Mouse (Mus musculus): Measurements from ENCODE around the gene Dusp15. TPM values are rescaled to one million over a fixed set of nuclear protein-coding genes. Genes with fewer than 3 reads are reported as not detected.

The Dusp15 gene
- polyA plus RNA-seq, 1 experiment from 2014 or later = 0.60 TPM

DNA sequence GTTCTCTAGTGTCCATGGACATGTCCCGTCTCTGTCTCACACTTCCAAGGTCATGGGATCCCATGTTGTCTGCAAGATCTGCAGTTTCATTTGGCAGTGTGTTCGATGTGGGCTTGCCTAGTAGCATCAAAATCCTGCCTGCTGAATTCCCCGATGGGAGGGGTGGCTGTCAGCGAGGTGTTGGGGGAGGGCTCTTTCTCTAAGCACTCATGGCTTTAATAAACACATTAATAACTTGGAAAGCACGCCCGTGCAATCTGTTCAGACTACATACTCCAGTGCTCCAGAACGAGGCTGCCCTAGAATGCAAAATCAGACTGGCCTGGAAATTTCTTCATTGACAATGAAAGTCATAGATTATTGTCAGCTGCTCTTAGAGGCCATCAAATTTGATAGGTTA lies 4.4 kb downstream of the Dusp15 start:
- H3K9me3 ChIP-seq (replicated peaks) = no peaks in the 10 kb centered on the region
- 72% methylated on average over 7 of the region's 7 CpGs for WGBS
- H3K27me3 ChIP-seq (ENCODE audit: low read depth, poor library complexity, severe bottlenecking) = peaks cover 100% of the 10 kb centered on the region
- no peak for DNase-seq (ENCODE audit: low spot score)
- no peak overlapping the region for H3K4me3 ChIP-seq
- H3K4me1 ChIP-seq = peaks cover 39% of the 10 kb centered on the region
- H3K27ac ChIP-seq (replicated peaks) = no peak overlapping the region
- no peaks in the 10 kb centered on the region for H3K36me3 ChIP-seq

DNA sequence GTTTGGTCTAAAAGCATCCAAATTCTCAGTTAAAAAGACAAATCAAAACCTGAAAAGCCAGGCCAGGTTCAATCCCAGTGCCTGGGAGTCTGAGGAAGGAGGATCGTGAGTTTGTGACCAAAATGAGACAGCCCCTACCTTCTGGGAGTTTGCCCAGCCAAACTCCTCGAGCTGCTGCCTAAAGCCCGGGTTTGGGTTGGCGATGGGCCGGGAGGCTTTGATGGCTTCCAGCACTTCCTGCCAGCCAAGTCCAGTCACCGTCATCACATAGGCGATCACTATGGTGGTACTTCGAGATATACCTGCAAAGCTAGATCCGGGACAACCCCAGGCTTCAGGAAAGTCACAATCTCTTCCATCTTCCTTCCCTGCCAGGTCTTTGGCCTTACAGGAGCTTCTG lies 7.5 kb downstream of the Dusp15 start:
- H3K4me1 ChIP-seq = peaks cover 20% of the 10 kb centered on the region
- H3K27ac ChIP-seq (replicated peaks) = no peak overlapping the region
- H3K36me3 ChIP-seq = no peaks in the 10 kb centered on the region
- DNase-seq (ENCODE audit: low spot score) = no peak
- WGBS = 53% methylated on average over 9 of the region's 9 CpGs
- H3K27me3 ChIP-seq (ENCODE audit: low read depth, poor library complexity, severe bottlenecking) = peaks cover 100% of the 10 kb centered on the region
- H3K9me3 ChIP-seq (replicated peaks) = no peaks in the 10 kb centered on the region
- no peak overlapping the region for H3K4me3 ChIP-seq

DNA sequence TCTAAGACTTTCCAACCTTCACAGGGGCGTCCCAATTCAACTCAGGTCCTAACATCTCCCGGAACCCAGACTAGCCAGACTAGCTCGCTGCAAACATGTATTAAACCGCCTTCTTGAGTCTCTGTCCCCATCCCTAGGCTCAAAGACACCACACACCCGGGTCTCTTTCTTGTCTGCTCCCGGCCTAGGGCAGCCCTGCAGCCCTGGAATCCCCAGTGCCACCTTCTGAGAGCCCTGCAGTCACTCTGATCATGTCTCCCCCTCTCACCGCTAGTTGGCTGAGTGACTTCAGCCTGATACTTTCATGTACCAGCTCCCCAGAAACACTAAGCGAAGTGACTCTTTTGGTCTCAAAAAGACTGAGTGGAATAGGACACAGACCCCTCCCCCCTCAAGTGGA lies 7.9 kb downstream of the Dusp15 start:
- WGBS = 4% methylated on average over 8 of the region's 8 CpGs
- DNase-seq (ENCODE audit: low spot score) = no peak

DNA sequence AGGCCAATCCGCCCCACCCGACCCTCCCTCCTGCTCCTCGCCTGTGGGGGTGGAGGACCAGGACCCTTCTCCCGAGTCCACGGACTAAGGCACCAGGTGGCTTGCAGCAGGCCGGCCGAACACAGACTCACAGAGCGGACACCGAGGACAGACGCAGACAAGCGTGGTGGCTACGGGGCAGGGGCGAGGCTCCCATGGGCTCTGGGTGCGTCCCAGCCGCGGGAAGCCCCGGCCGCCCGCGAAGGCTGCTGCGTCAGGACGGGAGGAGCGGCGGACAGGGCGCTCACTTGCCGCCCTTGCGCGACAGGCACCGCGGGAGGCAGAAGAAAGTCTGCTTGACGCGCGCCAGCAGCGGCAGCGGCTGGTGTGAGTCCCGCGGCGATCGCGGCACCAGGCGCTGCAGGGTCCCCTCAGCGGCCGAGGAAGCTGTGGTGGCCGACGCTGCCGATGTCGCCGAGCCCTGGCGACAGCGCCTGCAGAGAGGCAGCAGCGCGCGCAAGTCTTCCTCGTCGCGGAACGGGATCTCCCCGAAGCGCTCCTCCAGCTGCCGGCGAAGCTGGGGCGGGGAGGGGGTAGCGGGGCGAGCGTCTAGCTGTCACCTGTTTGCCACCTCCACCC lies 8.5 kb downstream of the Dusp15 start:
- peaks cover 100% of the 10 kb centered on the region for H3K27me3 ChIP-seq (ENCODE audit: low read depth, poor library complexity, severe bottlenecking)
- peaks cover 20% of the 10 kb centered on the region for H3K4me1 ChIP-seq
- H3K4me3 ChIP-seq = peak overlapping the region; percentile 65
- H3K27ac ChIP-seq (replicated peaks) = no peak overlapping the region; the same call in 1 of the 2 replicates
- no peaks in the 10 kb centered on the region for H3K36me3 ChIP-seq
- H3K9me3 ChIP-seq (replicated peaks) = no peaks in the 10 kb centered on the region
- peak; percentile 51 for DNase-seq (ENCODE audit: low spot score)
- 1% methylated on average over 65 of the region's 65 CpGs for WGBS

More for the DNA sequence above, 7.9 kb downstream of the Dusp15 start:
- H3K27ac ChIP-seq (replicated peaks) = no peak overlapping the region
- no peaks in the 10 kb centered on the region for H3K9me3 ChIP-seq (replicated peaks)
- peaks cover 20% of the 10 kb centered on the region for H3K4me1 ChIP-seq
- peak overlapping the region; percentile 65 for H3K4me3 ChIP-seq
- H3K27me3 ChIP-seq (ENCODE audit: low read depth, poor library complexity, severe bottlenecking) = peaks cover 100% of the 10 kb centered on the region
- H3K36me3 ChIP-seq = no peaks in the 10 kb centered on the region

DNA sequence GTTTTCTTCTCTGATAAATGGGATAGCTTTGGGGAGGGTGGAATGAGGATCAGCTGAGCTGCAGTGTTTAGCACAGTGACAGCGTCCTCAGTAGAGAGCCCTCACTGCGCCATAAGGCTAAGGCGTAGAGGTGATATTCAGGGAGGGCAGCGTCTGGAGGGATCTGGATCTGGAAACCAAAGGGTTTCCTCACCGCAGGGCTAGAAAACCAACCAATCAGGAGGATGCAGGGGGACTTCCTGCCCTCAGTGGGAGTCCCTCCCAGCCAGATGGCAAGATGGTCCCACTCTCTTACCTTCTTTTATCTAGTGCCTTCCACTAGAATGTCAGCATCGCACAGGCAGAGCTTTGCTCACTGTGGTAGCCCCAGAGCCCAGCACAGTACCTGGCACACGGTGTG lies 9.7 kb downstream of the Dusp15 start:
- no peaks in the 10 kb centered on the region for H3K9me3 ChIP-seq (replicated peaks)
- H3K4me1 ChIP-seq = peaks cover 20% of the 10 kb centered on the region
- no peaks in the 10 kb centered on the region for H3K36me3 ChIP-seq
- WGBS = 37% methylated on average over 7 of the region's 7 CpGs
- peaks cover 87% of the 10 kb centered on the region for H3K27me3 ChIP-seq (ENCODE audit: low read depth, poor library complexity, severe bottlenecking)
- no peak for DNase-seq (ENCODE audit: low spot score)
- no peak overlapping the region for H3K27ac ChIP-seq (replicated peaks)
- H3K4me3 ChIP-seq = no peak overlapping the region

DNA sequence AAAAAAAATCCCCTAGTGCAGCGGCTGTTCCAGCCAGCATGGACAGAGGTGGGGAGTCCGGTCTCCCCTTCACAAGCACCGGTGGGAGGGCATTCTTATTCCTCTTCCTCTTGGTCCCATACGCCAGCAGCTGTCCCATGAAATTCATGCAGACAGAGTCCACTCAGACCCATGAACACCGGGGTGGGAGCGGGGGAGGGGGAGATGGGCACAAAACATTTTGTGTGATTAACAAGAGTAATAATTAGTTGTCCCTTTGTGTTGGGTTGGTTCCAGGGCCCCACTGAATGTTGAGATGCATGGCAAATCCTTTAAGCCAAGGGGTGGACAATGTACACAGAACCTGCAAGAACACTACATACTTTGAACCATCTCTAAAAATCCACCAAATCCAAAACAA lies 10.4 kb downstream of the Dusp15 start:
- Histone ChIP-seq H3K4me3 (no peak overlapping the region), H3K36me3 (no peaks in the 10 kb centered on the region), H3K9me3 (replicated peaks) (no peaks in the 10 kb centered on the region), H3K4me1 (peaks cover 20% of the 10 kb centered on the region), H3K27me3 (ENCODE audit: low read depth, poor library complexity, severe bottlenecking) (peaks cover 82% of the 10 kb centered on the region), H3K27ac (replicated peaks) (no peak overlapping the region)
- 81% methylated on average over 6 of the region's 6 CpGs for WGBS
- no peak for DNase-seq (ENCODE audit: low spot score)

DNA sequence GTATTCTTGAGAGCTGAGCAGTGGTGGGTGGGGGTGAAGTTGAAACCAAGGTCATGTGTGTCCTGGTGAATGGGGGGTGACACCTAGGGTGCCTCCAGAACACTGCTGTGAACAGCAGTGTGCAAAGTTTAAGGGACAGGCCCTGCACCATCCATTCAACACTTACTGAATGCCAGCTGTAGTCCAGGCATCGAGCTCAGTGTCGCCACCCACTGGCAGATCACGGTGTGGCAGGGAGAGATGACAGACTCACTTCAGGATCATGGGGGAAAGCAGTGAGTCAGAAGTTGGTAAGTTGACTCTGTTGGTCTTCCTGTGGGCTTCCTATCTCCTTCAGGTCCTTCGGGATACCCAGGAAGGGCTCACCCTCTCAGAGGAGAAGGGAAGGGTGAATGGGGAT lies 11.7 kb downstream of the Dusp15 start:
- Histone ChIP-seq H3K36me3 (no peaks in the 10 kb centered on the region), H3K27me3 (ENCODE audit: low read depth, poor library complexity, severe bottlenecking) (peaks cover 78% of the 10 kb centered on the region), H3K4me3 (no peak overlapping the region), H3K27ac (replicated peaks) (no peak overlapping the region), H3K4me1 (peaks cover 20% of the 10 kb centered on the region), H3K9me3 (replicated peaks) (no peaks in the 10 kb centered on the region)
- DNase-seq (ENCODE audit: low spot score) = peak; percentile 62
- 16% methylated on average over 4 of the region's 4 CpGs for whole genome bisulfite sequencing

DNA sequence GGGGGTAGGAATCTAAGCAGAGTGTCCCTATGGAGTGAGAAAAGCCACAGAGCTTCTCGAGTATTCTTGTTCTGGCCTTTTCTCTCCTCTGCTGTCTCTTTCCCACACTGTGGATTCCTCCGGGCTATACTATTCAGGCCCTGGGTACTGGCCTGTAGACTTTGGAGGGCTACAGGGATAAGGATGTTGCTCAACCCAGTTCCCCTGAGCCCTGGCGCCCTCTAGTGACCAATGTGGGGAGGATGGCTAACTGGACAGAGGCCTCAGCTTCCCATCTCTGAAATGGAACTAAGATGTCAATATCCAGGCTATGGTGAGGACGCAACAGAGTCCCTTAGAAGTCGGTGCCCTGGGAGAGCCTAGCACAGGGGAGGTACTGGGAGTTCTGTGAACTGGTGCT lies 17.9 kb downstream of the Dusp15 start:
- peak; percentile 53 for DNase-seq (ENCODE audit: low spot score)
- no peaks in the 10 kb centered on the region for H3K9me3 ChIP-seq (replicated peaks)
- H3K27ac ChIP-seq (replicated peaks) = peak overlapping the region; percentile 57; the same call in 1 of the 2 replicates
- H3K4me1 ChIP-seq = peaks cover 14% of the 10 kb centered on the region; the same call in 1 of the 2 replicates
- peaks cover 31% of the 10 kb centered on the region for H3K27me3 ChIP-seq (ENCODE audit: low read depth, poor library complexity, severe bottlenecking)
- H3K4me3 ChIP-seq = no peak overlapping the region
- 39% methylated on average over 5 of the region's 5 CpGs for WGBS
- H3K36me3 ChIP-seq = no peaks in the 10 kb centered on the region

DNA sequence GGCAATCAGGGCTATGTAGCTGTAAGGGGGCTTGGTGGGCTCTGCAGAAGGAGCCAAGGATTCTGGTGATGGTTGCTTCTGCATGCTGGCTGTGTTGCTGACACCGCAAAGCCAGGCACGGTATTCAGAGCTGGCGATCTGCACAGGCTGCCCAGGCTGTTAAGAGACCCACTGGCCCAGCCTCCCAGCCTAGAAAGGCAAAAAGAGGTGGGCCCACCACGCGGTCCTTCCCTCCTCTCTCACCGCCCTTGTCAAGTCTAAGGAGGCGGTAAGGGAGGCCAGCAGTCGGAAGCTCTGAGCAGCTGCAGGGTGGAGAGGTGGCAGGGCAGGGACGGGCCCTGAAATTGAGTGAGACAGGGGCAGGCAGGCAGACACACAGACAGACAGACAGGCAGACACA lies 18.4 kb downstream of the Dusp15 start, which contains the start of gene Foxs1:
Gene Foxs1 (minus strand): TSS at position 161 of the 400 bp plus-strand sequence.
- DNase-seq (ENCODE audit: low spot score) = no peak
- WGBS = 48% methylated on average over 9 of the region's 9 CpGs
- no peak within 1 kb of the TSS for H3K4me3 ChIP-seq
- peaks cover 17% of the 10 kb centered on the region; the same call in 1 of the 2 replicates for H3K4me1 ChIP-seq
- peak within 1 kb of the TSS; percentile 57 for H3K27ac ChIP-seq (replicated peaks)
- H3K27me3 ChIP-seq (ENCODE audit: low read depth, poor library complexity, severe bottlenecking) = peaks cover 25% of the 10 kb centered on the region
- H3K36me3 ChIP-seq = no peaks in the 10 kb centered on the region
- H3K9me3 ChIP-seq (replicated peaks) = no peaks in the 10 kb centered on the region

DNA sequence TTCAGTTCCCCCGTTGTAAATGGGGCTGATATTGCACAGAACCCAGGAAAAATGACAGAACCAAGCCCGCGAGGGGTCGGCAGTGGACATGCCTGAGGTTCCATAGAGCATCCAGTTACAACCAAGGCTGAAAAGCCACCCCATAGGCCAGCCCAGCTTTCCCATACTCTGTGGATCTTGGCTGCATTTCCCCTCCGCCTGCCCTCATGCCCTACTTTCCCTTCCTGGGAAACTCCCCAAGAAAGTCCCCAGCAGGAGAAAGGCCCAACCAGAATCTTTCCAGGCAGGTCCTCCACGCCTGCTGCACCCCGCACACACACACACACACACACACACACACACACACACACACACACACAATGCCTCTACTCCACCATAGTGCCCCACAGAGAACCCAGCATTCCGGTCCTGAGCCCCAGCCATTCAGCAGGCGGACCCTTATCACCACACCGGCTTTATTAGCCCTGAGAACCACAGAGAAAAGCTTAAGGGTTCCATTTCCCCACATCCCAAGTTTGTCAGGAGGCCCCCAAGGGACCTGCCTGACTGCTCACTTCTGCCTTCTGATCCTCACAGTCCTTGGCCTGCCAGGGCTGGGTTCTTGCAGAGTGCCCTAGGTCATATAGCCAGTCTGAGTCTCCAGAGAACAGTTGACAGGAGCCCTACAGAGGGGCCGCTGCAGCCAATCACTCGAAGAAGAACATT lies 19.9 kb downstream of the Dusp15 start:
- Histone ChIP-seq H3K27me3 (ENCODE audit: low read depth, poor library complexity, severe bottlenecking) (peaks cover 30% of the 10 kb centered on the region), H3K36me3 (no peaks in the 10 kb centered on the region), H3K9me3 (replicated peaks) (no peaks in the 10 kb centered on the region), H3K27ac (replicated peaks) (no peak overlapping the region), H3K4me1 (peaks cover 21% of the 10 kb centered on the region; the same call in 1 of the 2 replicates), H3K4me3 (no peak overlapping the region)
- WGBS = 84% methylated on average over 12 of the region's 12 CpGs
- DNase-seq (ENCODE audit: low spot score) = no peak

DNA sequence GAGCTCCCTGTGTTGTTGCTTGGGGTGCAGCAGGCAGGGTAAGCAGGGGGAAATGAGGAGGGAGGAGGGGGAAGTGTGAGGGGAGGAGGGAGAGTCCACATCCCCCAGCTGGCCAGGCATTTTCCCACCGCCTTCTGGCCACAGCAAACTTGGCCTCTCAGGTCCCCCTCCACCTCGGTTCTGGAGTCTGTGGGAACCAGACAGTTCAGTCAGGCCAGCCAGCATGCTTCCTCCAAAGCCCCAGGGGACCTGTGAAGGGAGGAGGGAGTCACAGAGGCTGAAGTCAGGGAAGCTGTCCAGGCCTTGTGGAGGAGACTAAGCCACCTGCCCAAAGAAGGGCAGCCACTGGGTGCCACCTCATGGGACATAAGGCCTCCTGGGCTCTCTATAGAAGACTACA lies 21.2 kb downstream of the Dusp15 start:
- H3K4me3 ChIP-seq = no peak overlapping the region
- H3K27me3 ChIP-seq (ENCODE audit: low read depth, poor library complexity, severe bottlenecking) = peaks cover 21% of the 10 kb centered on the region
- DNase-seq (ENCODE audit: low spot score) = no peak
- peak overlapping the region; percentile 38; the same call in 1 of the 2 replicates for H3K27ac ChIP-seq (replicated peaks)
- H3K4me1 ChIP-seq = peaks cover 28% of the 10 kb centered on the region
- H3K36me3 ChIP-seq = no peaks in the 10 kb centered on the region
- 42% methylated on average over 2 of the region's 2 CpGs for WGBS
- no peaks in the 10 kb centered on the region for H3K9me3 ChIP-seq (replicated peaks)

DNA sequence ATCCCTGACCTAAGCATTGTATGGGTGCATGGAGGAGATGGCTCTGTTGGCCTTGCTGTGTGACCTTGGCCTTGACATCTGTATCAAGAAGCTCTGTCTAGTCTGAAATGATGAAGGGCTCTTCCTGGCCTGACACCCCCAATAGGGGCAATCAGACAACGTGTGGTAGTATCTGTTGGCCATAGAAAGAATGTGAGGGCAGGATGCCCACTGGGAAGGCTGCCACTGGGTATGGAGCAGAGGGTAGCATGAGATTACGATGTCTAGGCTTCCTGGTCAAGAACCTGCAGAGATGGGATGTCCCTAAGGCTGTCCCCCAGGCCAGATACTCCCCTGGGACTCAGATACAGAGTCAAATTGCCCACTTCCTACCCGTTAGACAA lies 22.5 kb downstream of the Dusp15 start:
- 83% methylated on average over 3 of the region's 3 CpGs for WGBS
- H3K36me3 ChIP-seq = no peaks in the 10 kb centered on the region
- no peak overlapping the region for H3K27ac ChIP-seq (replicated peaks)
- H3K9me3 ChIP-seq (replicated peaks) = no peaks in the 10 kb centered on the region
- H3K4me3 ChIP-seq = no peak overlapping the region
- peaks cover 40% of the 10 kb centered on the region for H3K4me1 ChIP-seq
- H3K27me3 ChIP-seq (ENCODE audit: low read depth, poor library complexity, severe bottlenecking) = peaks cover 20% of the 10 kb centered on the region
- DNase-seq (ENCODE audit: low spot score) = no peak
